Mouse (Mus musculus) lung, postnatal 0 days (tissue): ENCODE measurements around the gene Nrbp1. TPM values are rescaled to one million over a fixed set of nuclear protein-coding genes. Genes with fewer than 3 reads are reported as not detected.

Source experiments
- ATAC-seq: fragments of 200-750 bp; cut with Nextera tagmentation; 2 replicates; pipeline ENCODE4 v1.8.0; 2017; ENCODE audit warnings: moderate library complexity
- DNase-seq: peaks from one replicate; pipeline ENCODE4 v3.0.0-alpha.2; 2016; ENCODE audit warnings: low spot score
- H3K27ac ChIP-seq: fragments of 300-500 bp; sonication (generic); 2 replicates; pipeline ENCODE4 v1.5.1; 2014; ENCODE audit warnings: antibody characterized with exemption, mild to moderate bottlenecking, low read length, mixed read lengths
- H3K27me3 ChIP-seq: fragments of 300-500 bp; sonication (generic); replicated peaks from 2 replicates; pipeline ENCODE4 v1.6.1; 2014; ENCODE audit warnings: low read length, mixed read lengths; ENCODE audit not compliant: insufficient read depth
- H3K36me3 ChIP-seq: fragments of 300-500 bp; sonication (generic); 2 replicates; pipeline ENCODE4 v1.6.1; 2014; ENCODE audit warnings: low read length, mixed read lengths; ENCODE audit not compliant: insufficient read depth
- H3K4me1 ChIP-seq: fragments of 300-500 bp; sonication (generic); 2 replicates; pipeline ENCODE4 v1.6.1; 2014; ENCODE audit warnings: antibody characterized with exemption, low read depth, low read length, mixed read lengths; ENCODE audit not compliant: insufficient read depth
- H3K4me2 ChIP-seq: fragments of 300-500 bp; sonication (generic); replicated peaks from 2 replicates; pipeline ENCODE4 v1.6.1; 2014; ENCODE audit warnings: low read depth, mild to moderate bottlenecking, low read length, moderate library complexity, mixed read lengths
- H3K4me3 ChIP-seq: fragments of 300-500 bp; sonication (generic); 2 replicates; pipeline ENCODE4 v1.5.1; 2014; ENCODE audit warnings: low read depth, low read length
- H3K9ac ChIP-seq: fragments of 300-500 bp; sonication (generic); replicated peaks from 2 replicates; pipeline ENCODE4 v1.6.1; 2014; ENCODE audit warnings: low read depth, mild to moderate bottlenecking
- H3K9me3 ChIP-seq: fragments of 300-500 bp; sonication (generic); 2 replicates; pipeline ENCODE4 v1.6.1; 2016; ENCODE audit warnings: low read length, mixed read lengths
- CTCF ChIP-seq: IDR thresholded peaks from 2 replicates; pipeline ENCODE4 v1.5.1; 2016; ENCODE audit warnings: antibody characterized with exemption, mild to moderate bottlenecking
- EP300 ChIP-seq: IDR thresholded peaks from 2 replicates; pipeline ENCODE4 v1.6.1; 2016; ENCODE audit warnings: antibody characterized with exemption, mild to moderate bottlenecking, control low read depth
- WGBS: fragments of 180-500 bp; shearing (Covaris S2); extraction: QIAGEN DNeasy Blood & Tissue Kit; methylation state at CpG from one replicate; pipeline ENCODE4 v1.1.7; 2014; 5-methylcytosine and 5-hydroxymethylcytosine counted together
- polyA plus RNA-seq: library from polyadenylated mRNA; unstranded; fragments of >200 nt; fragmentation: Nextera tagmentation; extraction: Ambion mirVana; gene quantifications from 2 replicates; pipeline ENCODE4 v1.2.1, GENCODE M21; 2015

Nrbp1 gene
- polyA plus RNA-seq, 1 experiment from 2014 or later: 131 TPM

- Histone ChIP-seq H3K4me1 (peaks cover 11% of the 10 kb centered on the region; the same call in 1 of the 2 replicates), H3K27ac (peak within 1 kb of the TSS; percentile 83), H3K4me2 (peak within 1 kb of the TSS; percentile 70), H3K27me3 (no peaks in the 10 kb centered on the region), H3K9ac (peak within 1 kb of the TSS; percentile 44), H3K4me3 (peak within 1 kb of the TSS; percentile 54), H3K36me3 (no peaks in the 10 kb centered on the region), H3K9me3 (no peaks in the 10 kb centered on the region)
- 2% methylated on average over 45 of the region's 45 CpGs for WGBS
- DNase-seq: peak; percentile 99
- ATAC-seq: peak; percentile 98
- TF ChIP-seq EP300: no peak
- TF ChIP-seq CTCF: no peak
Measured at GRCm38 (mm10) chr5:31290521-31291360, 50.1 kb downstream of the Nrbp1 start, which contains the start of gene Ift172. TSS of gene Ift172 (minus strand) at chr5:31291116.

- DNase-seq (no peak), ATAC-seq (no peak)
- Histone ChIP-seq H3K36me3 (no peaks in the 10 kb centered on the region), H3K4me3 (peak overlapping the region; percentile 54), H3K4me1 (peaks cover 11% of the 10 kb centered on the region; the same call in 1 of the 2 replicates), H3K9ac (peak overlapping the region; percentile 27), H3K4me2 (peak overlapping the region; percentile 70), H3K9me3 (no peaks in the 10 kb centered on the region), H3K27ac (peak overlapping the region; percentile 68), H3K27me3 (no peaks in the 10 kb centered on the region)
- peak; percentile 22; the same call in 1 of the 2 replicates for TF ChIP-seq CTCF
- no peak for TF ChIP-seq EP300
- 3% methylated on average over 9 of the region's 9 CpGs for WGBS
Measured at GRCm38 (mm10) chr5:31291361-31291688, 50.7 kb downstream of the Nrbp1 start.

GRCm38 (mm10) chr5:31294964-31295605 is 54.4 kb downstream of the Nrbp1 start:
- peak overlapping the region; percentile 100 for H3K4me2 ChIP-seq
- WGBS: 8% methylated on average over 21 of the region's 29 CpGs
- H3K9ac ChIP-seq: peak overlapping the region; percentile 41
- H3K9me3 ChIP-seq: no peaks in the 10 kb centered on the region
- no peaks in the 10 kb centered on the region for H3K27me3 ChIP-seq
- ATAC-seq (no peak), DNase-seq (no peak)
- peak overlapping the region; percentile 59 for H3K4me3 ChIP-seq
- no peaks in the 10 kb centered on the region for H3K36me3 ChIP-seq
- no peak for TF ChIP-seq CTCF
- TF ChIP-seq EP300: no peak
- H3K27ac ChIP-seq: no peak overlapping the region
- H3K4me1 ChIP-seq: peaks cover 10% of the 10 kb centered on the region; the same call in 1 of the 2 replicates

- ATAC-seq (peak; percentile 25), DNase-seq (peak; percentile 37)
- TF ChIP-seq EP300: no peak
- TF ChIP-seq CTCF: no peak
- WGBS: 2% methylated on average over 40 of the region's 46 CpGs
- peak within 1 kb of the TSS; percentile 59 for H3K4me3 ChIP-seq
- H3K4me2 ChIP-seq: peak within 1 kb of the TSS; percentile 100
- peaks cover 5% of the 10 kb centered on the region; the same call in 1 of the 2 replicates for H3K4me1 ChIP-seq
- H3K36me3 ChIP-seq: no peaks in the 10 kb centered on the region
- no peaks in the 10 kb centered on the region for H3K27me3 ChIP-seq
- no peak within 1 kb of the TSS for H3K27ac ChIP-seq
- peak within 1 kb of the TSS; percentile 41 for H3K9ac ChIP-seq
- no peaks in the 10 kb centered on the region for H3K9me3 ChIP-seq
Measured at GRCm38 (mm10) chr5:31295606-31296141, 55.0 kb downstream of the Nrbp1 start, which contains the start of gene Fndc4. TSS of gene Fndc4 (minus strand) at chr5:31296080.

GRCm38 (mm10) chr5:31297047-31297757 is 56.5 kb downstream of the Nrbp1 start, which contains the start of gene Gckr:
TSS of gene Gckr (plus strand) at chr5:31297443.
- Histone ChIP-seq H3K9me3 (no peaks in the 10 kb centered on the region), H3K4me2 (no peak within 1 kb of the TSS), H3K27me3 (no peaks in the 10 kb centered on the region), H3K4me3 (no peak within 1 kb of the TSS), H3K27ac (no peak within 1 kb of the TSS), H3K9ac (no peak within 1 kb of the TSS), H3K4me1 (0 out of 2 replicates have a peak, but pooled peaks cover 5% of the 10 kb centered on the region), H3K36me3 (no peaks in the 10 kb centered on the region)
- TF ChIP-seq EP300 (no peak), CTCF (no peak)
- ATAC-seq (no peak), DNase-seq (no peak)
- 47% methylated on average over 13 of the region's 13 CpGs for WGBS
